Mouse (Mus musculus) cortical plate, adult 2 months (tissue): ENCODE measurements around the gene Lurap1l.

Source experiments
- CTCF ChIP-seq: fragments of 200-500 bp; IDR thresholded peaks from 2 replicates; pipeline ENCODE4 v1.5.1; 2011; ENCODE audit warnings: mild to moderate bottlenecking, control low read depth, low read length; ENCODE audit not compliant: insufficient read depth; ENCODE audit errors: extremely low read depth
- POLR2A ChIP-seq: fragments of 200-500 bp; IDR thresholded peaks from 2 replicates; pipeline ENCODE4 v1.6.1; 2011; ENCODE audit warnings: mild to moderate bottlenecking, low read length, control low read depth; ENCODE audit not compliant: insufficient read depth; ENCODE audit errors: extremely low read depth

DNA sequence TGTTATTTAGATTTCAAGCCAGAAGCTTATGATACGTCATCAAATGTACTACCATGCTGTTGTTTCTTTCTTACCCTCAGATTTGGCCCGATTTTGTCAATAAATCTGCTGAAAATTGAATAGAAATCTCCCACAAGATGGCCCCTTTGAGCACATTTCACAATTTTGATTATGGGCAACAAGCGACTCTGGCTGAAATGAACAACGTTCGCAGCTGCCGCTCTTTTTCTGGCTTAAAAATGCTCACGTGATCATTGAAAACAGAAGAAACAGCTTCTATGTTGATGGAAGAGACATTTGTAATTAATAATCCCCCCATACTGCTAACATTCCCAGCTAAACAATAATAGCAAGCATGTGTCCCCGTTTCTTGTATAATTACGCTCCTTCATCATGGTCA lies 47.5 kb upstream of the Lurap1l start:
- TF ChIP-seq CTCF, result no peak
- no peak for TF ChIP-seq POLR2A
